Comparison of ENCODE assay signal across 8 mouse cellular contexts in the genomic region with DNA sequence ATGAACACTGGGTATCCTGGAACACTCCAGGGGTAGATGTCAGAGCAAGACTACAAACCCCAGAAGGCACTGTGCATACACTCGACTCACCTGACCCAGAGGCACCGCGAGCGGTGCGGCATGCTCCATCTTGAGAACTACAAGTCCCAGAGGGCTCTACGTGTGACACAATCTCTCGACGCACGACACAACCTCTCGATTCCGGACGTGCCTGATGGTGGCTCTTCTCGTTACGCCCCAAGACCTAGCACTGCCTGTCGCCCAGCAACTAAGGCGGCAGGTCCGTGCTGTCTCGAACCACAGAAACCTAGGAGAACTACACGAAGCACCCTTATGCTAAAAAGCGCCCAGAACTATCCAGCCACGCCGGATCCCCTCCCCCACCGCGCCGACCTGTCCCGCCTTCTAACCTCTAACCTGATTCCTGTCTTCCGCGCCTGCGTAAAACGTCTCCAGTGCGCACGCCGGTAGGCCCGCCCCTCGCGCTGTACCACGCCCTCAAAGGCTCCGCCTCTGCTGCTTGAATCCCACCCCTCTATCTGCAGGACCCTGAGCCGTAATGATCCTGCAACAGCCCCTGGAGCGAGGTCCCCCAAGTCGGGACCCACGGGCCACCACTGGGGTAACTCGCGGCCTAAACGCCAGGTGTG. TPM values are rescaled to one million over a fixed set of nuclear protein-coding genes. Genes with fewer than 3 reads are reported as not detected.
DNase-seq lines count a peak whose midpoint lies in the region; ATAC-seq lines count a peak whose summit lies in the region.

Gene Hcfc1r1 (plus strand): TSS at position 173 of the 650 bp plus-strand sequence.
Gene Thoc6 (minus strand): TSS at position 459 of the 650 bp plus-strand sequence.

- peak within 1 kb of the TSS; percentile 72 for H3K9ac ChIP-seq in hindbrain, embryonic 12.5 days

- peak within 1 kb of the TSS; percentile 57 for H3K4me3 ChIP-seq in hindbrain, embryonic 12.5 days

- H3K27ac ChIP-seq in hindbrain, embryonic 12.5 days, result peak within 1 kb of the TSS; percentile 75

- peaks cover 30% of the 10 kb centered on the region for H3K4me1 ChIP-seq in hindbrain, embryonic 12.5 days

- no peaks in the 10 kb centered on the region for H3K9me3 ChIP-seq in hindbrain, embryonic 12.5 days (replicated peaks)

- peak within 1 kb of the TSS; percentile 75 for H3K4me2 ChIP-seq in hindbrain, embryonic 12.5 days (replicated peaks)

- WGBS in hindbrain, embryonic 12.5 days, result under 1% methylated on average over 45 of the region's 45 CpGs

- peak; percentile 95 for ATAC-seq in hindbrain, embryonic 12.5 days (ENCODE audit: low FRiP score)

- peak; percentile 95 for DNase-seq in NIH3T3 (ENCODE audit: low read depth)
- DNase-seq in cerebellum, postnatal 10 days, result peak; percentile 96 to 97
- DNase-seq in frontal cortex, postnatal 10 days (ENCODE audit: low spot score in 2 of 2), result peak; percentile 93
- peak; percentile 96 to 97 for DNase-seq in layer of hippocampus, postnatal 14 days (ENCODE audit: low spot score in 2 of 2)
- DNase-seq in lung, postnatal 14 days, result peak; percentile 93
- DNase-seq in retina, adult 2 months (ENCODE audit: low read depth, low spot score), result peak; percentile 92
- peak; percentile 93 to 94 for DNase-seq in thymus, postnatal 36 days

- peaks cover 36% of the 10 kb centered on the region for H3K27me3 ChIP-seq in hindbrain, embryonic 12.5 days

- H3K36me3 ChIP-seq in hindbrain, embryonic 12.5 days, result peaks cover 22% of the 10 kb centered on the region

RNA-seq across cellular contexts. Expression of gene Hcfc1r1, which starts in this region (rescaled TPM):
- 65.5 and 69.0 TPM in 2 replicates for polyA plus RNA-seq in hindbrain, embryonic 12.5 days (2016; fragmentation: Nextera tagmentation; extraction: Ambion mirVana)
- 100 to 1,000 TPM; 127 to 131 TPM for total RNA-seq in layer of hippocampus, postnatal 14 days (2021)

RNA-seq across cellular contexts. Expression of gene Thoc6, which starts in this region (rescaled TPM):
- polyA plus RNA-seq in hindbrain, embryonic 12.5 days (2016; fragmentation: Nextera tagmentation; extraction: Ambion mirVana), result 43.8 and 47.5 TPM in 2 replicates
- 10 to 100 TPM in 1 of 2 experiments, 1 to 10 TPM in 1; 9.5 to 12.2 TPM for total RNA-seq in layer of hippocampus, postnatal 14 days (2021)

Comparison
In these comparisons a context has a peak if more than half of its experiments do, and no peak if none do; other contexts are left out.
1. Peak in every context shown above with its lines: DNase-seq, ATAC-seq, H3K4me3 ChIP-seq and H3K27ac ChIP-seq.